Mouse (Mus musculus): ENCODE measurements around the gene Lima1.

Lima1 gene

DNA sequence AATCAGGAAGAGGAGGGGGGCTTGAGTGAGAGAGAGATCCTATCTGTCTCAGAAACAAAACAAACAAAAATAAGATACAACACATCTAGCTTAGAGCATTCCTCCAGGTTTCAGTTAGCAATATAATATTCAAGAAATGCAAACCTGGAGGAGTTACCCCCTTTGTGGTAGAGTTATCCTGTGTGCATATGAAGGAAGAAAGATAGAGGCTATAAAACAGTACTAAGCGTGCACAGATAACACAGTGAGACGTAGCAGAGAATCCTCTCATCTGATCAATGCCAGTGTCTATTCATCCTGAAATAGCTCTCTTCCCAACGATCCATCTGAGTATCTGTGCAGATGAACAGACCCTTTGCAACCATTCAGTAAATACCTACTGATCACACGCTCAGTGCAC, 107.8 kb downstream of the Lima1 start:
- DNase-seq (ENCODE audit: extremely low read depth, low read depth, low spot score), result no peak

- DNase-seq (ENCODE audit: extremely low read depth, low read depth, low spot score), result no peak
Observed at GRCm38 (mm10) chr15:99754204-99754603, 121.1 kb downstream of the Lima1 start.

GRCm38 (mm10) chr15:99740229-99740628, 135.0 kb downstream of the Lima1 start:
- DNase-seq (ENCODE audit: extremely low read depth, low read depth, low spot score), result no peak

- no peak for DNase-seq (ENCODE audit: extremely low read depth, low read depth, low spot score)
Observed at GRCm38 (mm10) chr15:99736675-99737074, 138.6 kb downstream of the Lima1 start.

GRCm38 (mm10) chr15:99735631-99736030, 139.6 kb downstream of the Lima1 start:
- no peak for DNase-seq (ENCODE audit: extremely low read depth, low read depth, low spot score)

DNA sequence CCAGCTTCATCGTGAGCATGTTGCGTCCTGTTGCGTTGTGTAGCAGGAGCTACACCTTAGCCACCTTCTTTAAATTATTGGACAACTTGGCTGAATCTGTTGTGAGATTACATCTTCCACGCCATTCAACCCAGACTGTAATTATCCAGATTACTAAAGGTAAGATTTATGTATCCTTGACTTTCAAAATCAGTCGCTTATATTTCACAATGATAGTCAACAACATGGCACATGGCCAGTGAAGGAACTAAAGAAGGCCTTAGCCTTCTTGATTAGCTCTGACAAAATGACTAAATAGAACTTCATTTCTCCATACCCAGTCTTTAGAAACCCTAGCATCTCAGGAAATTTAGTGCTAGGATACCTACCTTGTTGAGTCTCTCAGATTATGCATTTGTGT, 142.1 kb downstream of the Lima1 start:
- peak; percentile 80 for DNase-seq (ENCODE audit: extremely low read depth, low read depth, low spot score)

DNA sequence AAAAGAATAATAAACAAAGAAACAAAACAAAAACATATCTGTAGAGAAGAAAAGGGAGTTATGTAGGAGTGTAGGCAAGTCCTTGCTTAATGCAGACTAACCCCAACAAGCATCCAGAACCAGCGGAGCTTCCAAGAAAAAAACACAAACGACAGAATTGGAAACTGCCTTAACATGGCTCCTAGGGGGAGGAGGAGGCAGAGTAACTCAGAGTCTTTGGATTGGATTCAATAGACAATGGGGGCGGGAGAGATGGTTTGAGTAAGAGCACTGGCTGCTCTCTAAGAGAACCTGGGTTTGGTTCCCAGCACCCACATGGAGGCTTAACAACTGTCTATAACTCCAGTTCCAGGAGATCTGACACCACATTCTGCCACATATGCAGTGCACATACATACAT, 143.6 kb downstream of the Lima1 start:
- peak; percentile 33 for DNase-seq (ENCODE audit: extremely low read depth, low read depth, low spot score)

GRCm38 (mm10) chr15:99731167-99731566, 144.1 kb downstream of the Lima1 start:
- DNase-seq (ENCODE audit: extremely low read depth, low read depth, low spot score), result no peak

- no peak for DNase-seq (ENCODE audit: extremely low read depth, low read depth, low spot score)
Observed at GRCm38 (mm10) chr15:99729056-99729783, 146.0 kb downstream of the Lima1 start.

Measured in fat pad, adult 2 months (tissue).